Mouse (Mus musculus): ENCODE measurements around the gene Ulk3.

DNA sequence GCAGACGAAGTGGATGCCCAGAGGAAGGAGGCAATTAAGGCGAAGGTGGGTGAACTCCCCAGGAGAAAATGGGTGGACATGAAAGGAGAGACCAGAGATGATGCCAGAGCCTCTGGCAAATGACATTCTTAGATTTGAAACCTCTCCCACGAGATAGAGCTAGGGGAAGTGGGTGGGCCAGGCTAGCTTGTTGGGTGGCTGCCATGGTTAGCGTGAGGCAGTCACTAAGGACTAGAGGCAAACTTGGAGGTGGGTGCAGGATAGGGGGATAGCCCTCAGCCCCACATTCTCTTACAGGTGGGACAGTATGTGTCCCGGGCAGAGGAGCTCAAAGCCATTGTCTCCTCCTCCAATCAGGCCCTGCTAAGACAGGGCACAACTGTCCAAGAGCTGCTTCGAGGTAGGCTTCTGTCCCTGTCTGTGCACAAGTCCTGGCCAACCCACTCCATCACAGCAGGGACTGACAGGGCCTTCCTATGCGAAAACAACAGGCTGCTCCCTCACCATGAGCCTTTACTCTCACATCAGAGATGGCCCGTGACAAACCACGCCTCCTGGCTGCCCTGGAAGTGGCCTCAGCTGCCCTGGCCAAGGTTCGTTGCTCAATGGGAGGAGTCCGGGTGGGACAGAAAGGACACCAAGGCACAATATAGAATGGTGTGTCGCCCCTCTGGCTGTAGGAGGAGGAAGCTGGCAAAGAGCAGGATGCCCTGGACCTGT lies 4.4 kb downstream of the Ulk3 start:
- TF ChIP-seq POLR2A (IDR thresholded peaks at IDR 0.05; ENCODE audit: low read depth, low read length) (no peak), CTCF (IDR thresholded peaks at IDR 0.05; ENCODE audit: borderline replicate concordance, insufficient read depth, low read length) (no peak)
